19 mouse cellular contexts compared by ENCODE assay signal in genomic region chr6:149050978-149051723, GRCm38 (mm10). TPM values are rescaled to one million over a fixed set of nuclear protein-coding genes. Genes with fewer than 3 reads are reported as not detected.
DNase-seq lines count a peak whose midpoint lies in the region; ATAC-seq and TF ChIP-seq lines count a peak whose summit lies in the region.
"Had no signal": no experiment of that assay in that cellular context is flagged by ENCODE, and none has a peak within 500 bp of the region (broad histone marks: within the 10 kb centered on the region; RNA-seq: fewer than 3 reads in every experiment).

No protein-coding gene starts in this region.

- 71% methylated on average over 4 of the region's 4 CpGs for WGBS in kidney, adult 2 months
- WGBS in lung, embryonic 16.5 days, result 51% methylated on average over 4 of the region's 4 CpGs
- 39% methylated on average over 4 of the region's 4 CpGs for WGBS in intestine, embryonic 16.5 days

- no peaks in the 10 kb centered on the region for H3K27me3 ChIP-seq in kidney, adult 2 months (replicated peaks; ENCODE audit: control insufficient read depth, insufficient read depth, low read length)
- H3K27me3 ChIP-seq in lung, embryonic 16.5 days (ENCODE audit: control insufficient read depth, insufficient read depth, low read depth, low read length), result no peaks in the 10 kb centered on the region
- H3K27me3 ChIP-seq in intestine, embryonic 16.5 days (replicated peaks; ENCODE audit: control insufficient read depth, insufficient read depth, low read length), result no peaks in the 10 kb centered on the region
- H3K27me3 ChIP-seq: embryonic facial prominence, embryonic 13.5 days; hindbrain, embryonic 12.5 days; midbrain, embryonic 12.5 days; neural tube, embryonic 12.5 days had no signal

- no peak for TF ChIP-seq POLR2A in kidney, adult 2 months (IDR thresholded peaks at IDR 0.05; ENCODE audit: low read depth, low read length)

- 0 out of 2 replicates have a peak, but pooled peaks have one; percentile 34 for ATAC-seq in lung, embryonic 16.5 days (ENCODE audit: low read depth)
- peak; percentile 81 for ATAC-seq in intestine, embryonic 16.5 days
- ATAC-seq: forebrain, embryonic 16.5 days had no signal

- no peak overlapping the region for H3K4me2 ChIP-seq in lung, embryonic 16.5 days (ENCODE audit: low read depth, low read length)
- H3K4me2 ChIP-seq in intestine, embryonic 16.5 days (ENCODE audit: low read depth, low read length), result no peak overlapping the region
- H3K4me2 ChIP-seq: embryonic facial prominence, embryonic 13.5 days; hindbrain, embryonic 12.5 days; midbrain, embryonic 12.5 days; neural tube, embryonic 12.5 days had no signal

- H3K9me3 ChIP-seq in lung, embryonic 16.5 days (ENCODE audit: control insufficient read depth, low read length), result no peaks in the 10 kb centered on the region
- H3K9me3 ChIP-seq in intestine, embryonic 16.5 days (ENCODE audit: control insufficient read depth, low read length), result no peaks in the 10 kb centered on the region
- H3K9me3 ChIP-seq: embryonic facial prominence, embryonic 13.5 days; hindbrain, embryonic 12.5 days; midbrain, embryonic 12.5 days; neural tube, embryonic 12.5 days had no signal

- no peaks in the 10 kb centered on the region for H3K4me1 ChIP-seq in kidney, adult 2 months (ENCODE audit: control insufficient read depth, insufficient read depth, low read length)
- H3K4me1 ChIP-seq in lung, embryonic 16.5 days (replicated peaks; ENCODE audit: control insufficient read depth, insufficient read depth, low read length), result no peaks in the 10 kb centered on the region
- H3K4me1 ChIP-seq in intestine, embryonic 16.5 days (ENCODE audit: control insufficient read depth, insufficient read depth, low read length), result peaks cover 4% of the 10 kb centered on the region; the same call in 1 of the 2 replicates
- H3K4me1 ChIP-seq: embryonic facial prominence, embryonic 13.5 days; hindbrain, embryonic 12.5 days; midbrain, embryonic 12.5 days; neural tube, embryonic 12.5 days had no signal

- H3K27ac ChIP-seq in kidney, adult 2 months (ENCODE audit: insufficient read depth, low read depth, low read length), result no peak overlapping the region
- H3K27ac ChIP-seq in lung, embryonic 16.5 days (ENCODE audit: low read length), result no peak overlapping the region
- H3K27ac ChIP-seq in intestine, embryonic 16.5 days (ENCODE audit: low read length), result peak overlapping the region; percentile 37
- H3K27ac ChIP-seq: embryonic facial prominence, embryonic 13.5 days; hindbrain, embryonic 12.5 days; layer of hippocampus, adult 2 months; midbrain, embryonic 12.5 days; neural tube, embryonic 12.5 days; stomach, postnatal 0 days had no signal

- no peak for TF ChIP-seq CTCF in kidney, adult 2 months (conservative IDR thresholded peaks at IDR 0.05; ENCODE audit: insufficient read depth, insufficient read length, low read depth, low read length)

- H3K36me3 ChIP-seq in kidney, adult 2 months (ENCODE audit: control insufficient read depth, insufficient read depth, low read length), result no peaks in the 10 kb centered on the region
- no peaks in the 10 kb centered on the region for H3K36me3 ChIP-seq in lung, embryonic 16.5 days (ENCODE audit: control insufficient read depth, insufficient read depth, low read length)
- H3K36me3 ChIP-seq in intestine, embryonic 16.5 days (ENCODE audit: control insufficient read depth, insufficient read depth, low read length), result no peaks in the 10 kb centered on the region
- H3K36me3 ChIP-seq: embryonic facial prominence, embryonic 13.5 days; hindbrain, embryonic 12.5 days; neural tube, embryonic 12.5 days had no signal

- no peak overlapping the region for H3K9ac ChIP-seq in lung, embryonic 16.5 days (ENCODE audit: low read length)
- no peak overlapping the region for H3K9ac ChIP-seq in intestine, embryonic 16.5 days (ENCODE audit: low read depth, low read length)
- H3K9ac ChIP-seq: embryonic facial prominence, embryonic 13.5 days; hindbrain, embryonic 12.5 days; midbrain, embryonic 12.5 days; neural tube, embryonic 12.5 days had no signal

- H3K4me3 ChIP-seq in kidney, adult 2 months (ENCODE audit: insufficient read depth, low read depth, low read length), result no peak overlapping the region
- H3K4me3 ChIP-seq in lung, embryonic 16.5 days (ENCODE audit: low read length), result no peak overlapping the region
- no peak overlapping the region for H3K4me3 ChIP-seq in intestine, embryonic 16.5 days (ENCODE audit: low read length)
- H3K4me3 ChIP-seq: embryonic facial prominence, embryonic 13.5 days; hindbrain, embryonic 12.5 days; layer of hippocampus, adult 2 months; midbrain, embryonic 12.5 days; neural tube, embryonic 12.5 days had no signal

- DNase-seq in gastrocnemius, postnatal 10 days, result peak; percentile 28
- DNase-seq in gastrocnemius, adult 8-10 months (ENCODE audit: low spot score in 2 of 2), result no peak
- peak; percentile 7 for DNase-seq in kidney, adult 2 months
- no peak for DNase-seq in kidney, adult 11 months
- no peak for DNase-seq in lung, postnatal 25 days (ENCODE audit: low spot score)
- DNase-seq in cerebellum, postnatal 14 days, result no peak
- DNase-seq: cerebellum, adult 8-10 months; kidney, adult 8-10 months; liver; right cerebral cortex, postnatal 4 days had no signal

RNA-seq across cellular contexts. Expression of gene Dennd5b, which starts 50.3 kb away (rescaled TPM):
- 10 to 100 TPM; 10.5 TPM for total RNA-seq in gastrocnemius, postnatal 10 days (2021)
- 1 to 10 TPM; 6.8 to 8.8 (median 7.2) TPM for total RNA-seq in gastrocnemius, adult 8-10 months (2022)
- polyA plus RNA-seq in kidney, adult 2 months (2012; rRNA removed), result 6.4 and 6.9 TPM in 2 replicates
- 5.2 and 5.3 TPM in 2 replicates for polyA plus RNA-seq in lung, embryonic 16.5 days (2015; fragmentation: Nextera tagmentation; extraction: Ambion mirVana)
- polyA plus RNA-seq in intestine, embryonic 16.5 days (2015; fragmentation: Nextera tagmentation; extraction: Ambion mirVana), result 7.4 and 9.1 TPM in 2 replicates

Comparison
In these comparisons a context has a peak if more than half of its experiments do, and no peak if none do; other contexts are left out.
1. DNase-seq: peak in gastrocnemius, postnatal 10 days (single experiment) and kidney, adult 2 months (single experiment); none in gastrocnemius, adult 8-10 months (0 of 2), kidney, adult 11 months (single experiment), lung, postnatal 25 days (single experiment) and cerebellum, postnatal 14 days (0 of 2).